Mouse (Mus musculus) heart, postnatal 0 days (tissue): Measurements from ENCODE around the gene Fnd3c2.

Experiments
- CTCF ChIP-seq: IDR thresholded peaks from 2 replicates; pipeline ENCODE4 v1.5.1; 2016; ENCODE audit warnings: antibody characterized with exemption, control low read depth, low read depth
- EP300 ChIP-seq: IDR thresholded peaks from 2 replicates; pipeline ENCODE4 v1.6.1; 2016; ENCODE audit warnings: antibody characterized with exemption, low read depth

DNA sequence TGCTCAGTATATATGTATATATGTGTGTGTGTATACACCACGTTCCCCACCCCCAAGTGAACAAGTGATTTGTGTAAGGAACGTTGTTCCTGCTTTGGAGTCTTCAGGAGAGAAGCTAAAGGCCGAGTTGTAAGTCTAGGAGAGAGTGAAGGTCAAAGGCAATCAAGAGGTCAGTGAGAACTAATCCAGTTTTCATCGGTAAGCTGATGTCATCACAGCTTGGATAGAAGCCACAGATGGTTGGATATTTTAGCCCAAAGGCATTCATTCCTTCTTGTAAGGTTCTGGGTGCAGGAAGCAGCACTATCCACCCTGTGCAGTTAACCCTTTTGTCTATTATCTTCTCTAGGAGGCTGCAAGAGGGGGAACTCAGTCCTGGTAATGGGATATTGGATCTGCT is 65.1 kb downstream of the Fnd3c2 start:
- TF ChIP-seq EP300 (no peak), CTCF (no peak)
